Mouse (Mus musculus) midbrain, embryonic 13.5 days (tissue): Measurements from ENCODE around the gene Pcolce2. TPM values are rescaled to one million over a fixed set of nuclear protein-coding genes. Genes with fewer than 3 reads are reported as not detected.

Experiments used
- ATAC-seq: fragments of 200-750 bp; cut with Nextera tagmentation; 2 replicates; pipeline ENCODE4 v1.8.0; 2017; ENCODE audit warnings: mild to moderate bottlenecking, moderate TSS enrichment, moderate library complexity
- H3K27ac ChIP-seq: fragments of 300-500 bp; sonication (generic); 2 replicates; pipeline ENCODE4 v1.5.1; 2015; ENCODE audit warnings: inconsistent platforms, mild to moderate bottlenecking, moderate library complexity
- H3K27me3 ChIP-seq: fragments of 300-500 bp; sonication (generic); 2 replicates; pipeline ENCODE4 v1.6.1; 2015; ENCODE audit warnings: mild to moderate bottlenecking, inconsistent platforms
- H3K36me3 ChIP-seq: fragments of 300-500 bp; sonication (generic); 2 replicates; pipeline ENCODE4 v1.6.1; 2015; ENCODE audit warnings: mild to moderate bottlenecking, inconsistent platforms
- H3K4me1 ChIP-seq: fragments of 300-500 bp; sonication (generic); replicated peaks from 2 replicates; pipeline ENCODE4 v1.6.1; 2015; ENCODE audit warnings: inconsistent platforms
- H3K4me2 ChIP-seq: fragments of 300-500 bp; sonication (generic); replicated peaks from 2 replicates; pipeline ENCODE4 v1.6.1; 2015; ENCODE audit warnings: moderate library complexity, mild to moderate bottlenecking, inconsistent platforms
- H3K4me3 ChIP-seq: fragments of 300-500 bp; sonication (generic); replicated peaks from 2 replicates; pipeline ENCODE4 v1.5.1; 2015; ENCODE audit warnings: mild to moderate bottlenecking, inconsistent platforms
- H3K9ac ChIP-seq: fragments of 300-500 bp; sonication (generic); replicated peaks from 2 replicates; pipeline ENCODE4 v1.6.1; 2015; ENCODE audit warnings: mild to moderate bottlenecking, inconsistent platforms
- H3K9me3 ChIP-seq: fragments of 300-500 bp; sonication (generic); 2 replicates; pipeline ENCODE4 v1.6.1; 2016; ENCODE audit warnings: mild to moderate bottlenecking, inconsistent platforms
- WGBS: fragments of 180-500 bp; shearing (Covaris S2); methylation state at CpG from one replicate; pipeline ENCODE4 v1.1.7; 2015; 5-methylcytosine and 5-hydroxymethylcytosine counted together
- polyA plus RNA-seq: library from polyadenylated mRNA; unstranded; fragments of >200 nt; fragmentation: Nextera tagmentation; extraction: Ambion mirVana; gene quantifications from 2 replicates; pipeline ENCODE4 v1.2.1, GENCODE M21; 2015

Pcolce2 gene
- polyA plus RNA-seq, 1 experiment from 2014 or later: 1.8 TPM

DNA sequence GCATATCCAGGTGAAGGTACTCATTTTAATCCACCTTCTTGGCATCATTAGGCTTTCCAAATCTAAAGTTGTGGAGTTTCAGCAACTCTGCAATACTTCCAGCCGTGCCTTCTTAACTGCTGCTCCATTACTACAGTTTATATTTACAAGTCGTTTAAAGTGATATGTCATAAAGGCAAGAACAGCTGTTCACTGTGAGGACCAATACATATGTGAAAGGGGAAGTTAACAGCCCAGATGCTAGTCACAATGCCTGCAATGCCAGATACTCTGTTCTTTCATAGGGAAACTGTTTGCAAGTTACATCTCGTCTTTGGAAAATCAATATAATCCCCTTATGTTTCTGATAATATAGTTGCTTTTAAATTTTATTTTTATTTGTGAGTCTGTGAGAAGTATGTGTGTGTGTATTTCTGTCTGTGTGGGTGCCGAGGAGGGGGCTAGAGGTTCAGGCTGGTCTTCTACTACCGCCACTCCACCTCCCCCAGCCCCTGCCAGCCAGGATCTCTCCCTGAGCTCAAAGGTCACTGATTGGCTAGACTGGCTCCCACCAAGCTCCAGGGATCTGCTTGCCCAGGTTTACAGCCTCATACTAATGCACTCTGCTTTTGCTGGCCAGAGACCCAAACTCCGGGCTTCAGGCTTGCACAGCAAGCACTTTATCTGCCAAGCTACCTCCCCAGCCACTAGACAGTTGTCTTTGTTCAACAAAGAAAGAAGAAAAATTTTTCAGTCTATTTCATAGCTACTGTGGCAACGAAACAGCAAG, 107.6 kb downstream of the Pcolce2 start:
- 75% methylated on average over 7 of the region's 7 CpGs for WGBS
- no peak overlapping the region for H3K9ac ChIP-seq
- H3K4me2 ChIP-seq: no peak overlapping the region
- no peaks in the 10 kb centered on the region for H3K9me3 ChIP-seq
- no peaks in the 10 kb centered on the region for H3K27me3 ChIP-seq
- ATAC-seq: no peak
- H3K36me3 ChIP-seq: no peaks in the 10 kb centered on the region
- no peak overlapping the region for H3K4me3 ChIP-seq
- peaks cover 15% of the 10 kb centered on the region for H3K4me1 ChIP-seq
- H3K27ac ChIP-seq: no peak overlapping the region

- ATAC-seq: no peak
- peaks cover 10% of the 10 kb centered on the region for H3K27me3 ChIP-seq
- H3K9me3 ChIP-seq: no peaks in the 10 kb centered on the region
- peaks cover 20% of the 10 kb centered on the region for H3K4me1 ChIP-seq
- H3K4me2 ChIP-seq: no peak overlapping the region
- no peak overlapping the region for H3K9ac ChIP-seq
- H3K4me3 ChIP-seq: no peak overlapping the region
- no peak overlapping the region for H3K27ac ChIP-seq
- 90% methylated on average over 5 of the region's 5 CpGs for WGBS
- no peaks in the 10 kb centered on the region for H3K36me3 ChIP-seq
Observed at GRCm38 (mm10) chr9:95747298-95747697, 109.9 kb downstream of the Pcolce2 start.

Other genes with a start within 250 kb of the Pcolce2 start
- gene Chst2, start 230.9 kb upstream of the Pcolce2 start, polyA plus RNA-seq: 11.0 and 13.5 TPM in 2 replicates
- gene U2surp, start 125.6 kb upstream of the Pcolce2 start, polyA plus RNA-seq: 153 and 172 TPM in 2 replicates
- 1.8 and 1.9 TPM in 2 replicates for gene Paqr9, start 77.9 kb upstream of the Pcolce2 start, polyA plus RNA-seq
- 3.8 and 4.8 TPM in 2 replicates for gene Trpc1, start 112.8 kb downstream of the Pcolce2 start, polyA plus RNA-seq
- gene Pls1, start 207.7 kb downstream of the Pcolce2 start, polyA plus RNA-seq: 2.5 and 2.8 TPM in 2 replicates
- 16.2 and 17.8 TPM in 2 replicates for gene Atr, start 220.0 kb downstream of the Pcolce2 start, polyA plus RNA-seq